Mouse (Mus musculus) spleen, adult 2 months (tissue): Measurements from ENCODE around the gene Lrrn3. TPM values are rescaled to one million over a fixed set of nuclear protein-coding genes. Genes with fewer than 3 reads are reported as not detected.

Experiments
- DNase-seq, 2 experiments: peaks; one replicate each; pipeline versions ENCODE4 v3.0.0 to v3.0.0-alpha.2; 2012 to 2021; ENCODE audit warnings: low spot score in 2 of 2, low read depth in 1 of 2
- H3K27ac ChIP-seq: fragments of 200-500 bp; 2 replicates; pipeline ENCODE4 v1.5.1; 2012; ENCODE audit warnings: low read length, inconsistent platforms; ENCODE audit not compliant: insufficient read depth
- H3K27me3 ChIP-seq: fragments of 200-500 bp; 2 replicates; pipeline ENCODE4 v1.6.1; 2012; ENCODE audit warnings: mild to moderate bottlenecking, moderate library complexity, low read length, inconsistent platforms; ENCODE audit not compliant: control insufficient read depth, insufficient read depth
- H3K36me3 ChIP-seq: fragments of 200-500 bp; 2 replicates; pipeline ENCODE4 v1.6.1; 2012; ENCODE audit warnings: mild to moderate bottlenecking, low read length, inconsistent platforms; ENCODE audit not compliant: control insufficient read depth, insufficient read depth
- H3K4me1 ChIP-seq: fragments of 200-500 bp; 2 replicates; pipeline ENCODE4 v1.6.1; 2011; ENCODE audit warnings: inconsistent platforms; ENCODE audit not compliant: control insufficient read depth, insufficient read depth, insufficient read length
- H3K4me3 ChIP-seq: fragments of 200-500 bp; 2 replicates; pipeline ENCODE4 v1.5.1; 2011; ENCODE audit warnings: mild to moderate bottlenecking, inconsistent platforms; ENCODE audit not compliant: insufficient read depth, insufficient read length; ENCODE audit errors: extremely low read depth
- CTCF ChIP-seq: fragments of 200-500 bp; IDR thresholded peaks from 2 replicates; pipeline ENCODE4 v1.5.1; 2011; ENCODE audit warnings: mild to moderate bottlenecking, inconsistent platforms; ENCODE audit not compliant: insufficient read depth, insufficient read length, insufficient replicate concordance; ENCODE audit errors: extremely low read depth
- POLR2A ChIP-seq: fragments of 200-500 bp; IDR thresholded peaks from 2 replicates; pipeline ENCODE4 v1.6.1; 2011; ENCODE audit warnings: low read depth, low read length, inconsistent platforms
- WGBS: fragments of 180-500 bp; shearing (Covaris S2); methylation state at CpG from one replicate; pipeline ENCODE4 v1.1.7; 2018; 5-methylcytosine and 5-hydroxymethylcytosine counted together
- polyA plus RNA-seq: library from polyadenylated mRNA; depleted of rRNA; stranded (reverse); fragments of >200 nt; gene quantifications from 2 replicates; pipeline ENCODE4 v1.2.3, GENCODE M21; 2012

The Lrrn3 gene
- polyA plus RNA-seq, 1 experiment = 0.48 TPM

DNA sequence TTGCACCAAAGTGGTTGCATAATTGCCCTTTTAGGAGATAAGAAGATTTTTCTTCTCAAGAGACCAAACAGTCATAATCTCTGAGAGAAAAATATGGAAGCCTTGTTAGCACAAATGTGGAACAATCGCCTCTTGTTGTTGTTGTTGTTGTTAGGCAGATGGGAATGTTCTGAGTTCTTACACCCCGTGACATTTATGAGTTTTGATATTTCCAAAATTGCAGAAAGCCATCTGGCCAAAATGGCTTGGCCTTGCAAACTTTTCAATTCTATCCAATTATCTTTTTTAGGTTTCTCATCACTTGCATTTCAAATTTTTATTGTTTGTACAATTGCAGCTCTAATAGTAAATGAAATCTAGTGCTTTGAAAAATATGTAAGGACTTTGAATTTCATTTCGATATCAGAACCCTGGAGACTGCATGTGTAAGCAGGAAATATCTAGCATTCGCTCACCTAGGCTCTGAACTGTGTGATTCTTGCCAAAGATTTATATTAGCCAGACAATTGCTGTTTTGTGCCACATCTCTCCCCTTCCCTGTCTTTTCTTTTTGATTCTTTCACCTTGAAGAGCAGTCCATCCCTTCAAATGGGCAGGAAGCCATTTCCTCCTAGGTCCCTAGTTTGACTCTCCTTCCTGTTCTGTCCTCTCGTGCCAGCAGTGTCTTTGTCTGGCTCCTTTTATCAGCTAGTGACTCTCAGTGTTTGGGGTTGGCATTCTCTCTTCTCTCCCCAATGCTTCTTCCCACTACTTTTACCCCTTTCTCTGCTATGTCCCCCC is 49.8 kb downstream of the Lrrn3 start:
- DNase-seq = no peak
- Histone ChIP-seq H3K36me3 (no peaks in the 10 kb centered on the region), H3K27ac (no peak overlapping the region), H3K4me1 (no peaks in the 10 kb centered on the region), H3K27me3 (no peaks in the 10 kb centered on the region), H3K4me3 (no peak overlapping the region)
- TF ChIP-seq CTCF (no peak), POLR2A (no peak)
- 78% methylated on average over 5 of the region's 5 CpGs for WGBS

GRCm38 (mm10) chr12:41428806-41429205 is 57.4 kb downstream of the Lrrn3 start:
- TF ChIP-seq CTCF = no peak
- TF ChIP-seq POLR2A = no peak
- Histone ChIP-seq H3K27me3 (no peaks in the 10 kb centered on the region), H3K4me3 (no peak overlapping the region), H3K27ac (no peak overlapping the region), H3K4me1 (no peaks in the 10 kb centered on the region), H3K36me3 (no peaks in the 10 kb centered on the region)
- DNase-seq = no peak

GRCm38 (mm10) chr12:41427464-41427863 is 58.8 kb downstream of the Lrrn3 start:
- no peak for TF ChIP-seq CTCF
- TF ChIP-seq POLR2A = no peak
- no peak overlapping the region for H3K27ac ChIP-seq
- H3K4me3 ChIP-seq = no peak overlapping the region
- H3K4me1 ChIP-seq = no peaks in the 10 kb centered on the region
- H3K36me3 ChIP-seq = no peaks in the 10 kb centered on the region
- no peaks in the 10 kb centered on the region for H3K27me3 ChIP-seq
- no peak for DNase-seq
- 88% methylated on average over 5 of the region's 5 CpGs for WGBS

DNA sequence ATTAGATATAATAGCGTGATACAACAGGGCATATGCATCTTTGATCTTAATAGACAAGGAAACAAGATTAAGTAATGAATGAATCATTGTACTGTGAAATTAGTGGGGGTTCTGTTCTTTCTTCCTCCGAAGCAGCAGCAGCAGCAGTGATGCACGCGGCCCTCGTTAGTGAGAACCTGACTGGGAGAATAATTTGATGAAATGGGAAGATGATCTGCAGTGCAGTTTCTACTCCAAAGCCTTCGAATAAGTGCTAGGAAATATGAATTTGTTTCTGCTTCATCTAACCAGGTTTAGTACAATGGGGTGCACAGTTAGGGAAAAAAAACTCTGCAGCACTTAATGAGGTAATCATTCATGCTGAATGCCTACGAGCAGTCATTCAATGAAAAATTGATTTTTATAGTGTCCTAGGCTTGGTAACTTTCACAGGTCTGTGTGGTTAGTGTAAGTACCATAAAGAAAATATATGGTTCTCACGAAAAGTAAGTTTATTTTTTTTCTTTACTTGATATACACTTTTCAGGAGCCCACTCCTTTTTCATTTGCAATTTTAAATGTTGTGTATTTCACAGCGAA is 61.0 kb downstream of the Lrrn3 start:
- H3K36me3 ChIP-seq = no peaks in the 10 kb centered on the region
- TF ChIP-seq CTCF = no peak
- TF ChIP-seq POLR2A = no peak
- H3K4me1 ChIP-seq = no peaks in the 10 kb centered on the region
- H3K27me3 ChIP-seq = no peaks in the 10 kb centered on the region
- H3K27ac ChIP-seq = no peak overlapping the region
- WGBS = 88% methylated on average over 9 of the region's 9 CpGs
- DNase-seq = no peak
- H3K4me3 ChIP-seq = no peak overlapping the region

GRCm38 (mm10) chr12:41417961-41418360 is 68.3 kb downstream of the Lrrn3 start:
- Histone ChIP-seq H3K4me1 (no peaks in the 10 kb centered on the region), H3K4me3 (no peak overlapping the region), H3K27ac (no peak overlapping the region), H3K36me3 (no peaks in the 10 kb centered on the region), H3K27me3 (no peaks in the 10 kb centered on the region)
- TF ChIP-seq CTCF (no peak), POLR2A (no peak)
- 92% methylated on average over 4 of the region's 4 CpGs for WGBS
- no peak for DNase-seq

DNA sequence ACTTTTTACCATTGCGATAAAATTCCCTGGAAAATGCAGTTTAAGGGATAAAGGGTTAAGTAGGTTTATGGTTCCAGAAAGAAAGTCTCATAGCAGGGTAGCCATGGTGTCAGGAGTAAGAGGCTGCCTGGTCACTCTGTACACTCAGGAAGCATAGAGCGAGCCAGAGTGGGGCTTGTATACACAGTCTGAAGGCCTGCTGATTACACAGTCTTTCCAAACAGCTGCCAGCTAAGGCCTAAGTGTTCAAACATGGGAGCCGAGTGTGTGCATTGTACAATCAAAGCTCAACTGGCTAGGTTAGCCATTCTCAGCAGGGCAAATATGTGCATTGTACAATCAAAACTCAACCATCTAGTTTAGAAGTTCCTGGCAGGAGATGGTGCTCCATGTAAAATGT is 69.1 kb downstream of the Lrrn3 start:
- DNase-seq = no peak
- Histone ChIP-seq H3K4me3 (no peak overlapping the region), H3K27ac (no peak overlapping the region), H3K27me3 (no peaks in the 10 kb centered on the region), H3K36me3 (no peaks in the 10 kb centered on the region), H3K4me1 (no peaks in the 10 kb centered on the region)
- TF ChIP-seq CTCF (no peak), POLR2A (no peak)
- WGBS = 89% methylated on average over 3 of the region's 3 CpGs

DNA sequence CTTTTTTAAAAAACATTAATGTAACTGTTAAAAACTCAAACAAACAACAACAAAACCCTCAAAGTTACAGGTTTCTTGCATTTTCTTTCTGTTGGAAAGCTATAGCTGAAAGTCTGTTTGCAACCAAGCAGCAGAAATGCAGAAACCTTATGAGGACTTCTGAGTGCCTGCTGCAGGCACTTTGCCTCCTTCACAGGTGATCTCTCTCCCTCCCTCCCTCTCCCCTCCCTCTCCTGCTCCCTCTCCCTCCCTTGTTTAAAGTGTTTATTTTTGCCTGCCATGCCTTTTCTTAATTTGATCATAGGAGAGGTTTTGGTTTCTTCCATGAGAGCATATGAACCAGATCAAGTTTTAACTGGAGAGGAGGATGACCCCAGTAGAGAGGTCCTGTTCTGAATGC is 69.6 kb downstream of the Lrrn3 start:
- DNase-seq = no peak
- H3K36me3 ChIP-seq = no peaks in the 10 kb centered on the region
- no peak overlapping the region for H3K4me3 ChIP-seq
- H3K4me1 ChIP-seq = no peaks in the 10 kb centered on the region
- no peak overlapping the region for H3K27ac ChIP-seq
- TF ChIP-seq POLR2A = no peak
- TF ChIP-seq CTCF = no peak
- H3K27me3 ChIP-seq = no peaks in the 10 kb centered on the region
